Mouse (Mus musculus): ENCODE data around the gene Cacng2. TPM values are rescaled to one million over a fixed set of nuclear protein-coding genes. Genes with fewer than 3 reads are reported as not detected.

Cacng2 gene
- total and polyA plus RNA-seq, 2 experiments from 2014 or later = 16.7 to 22.6 TPM

DNA sequence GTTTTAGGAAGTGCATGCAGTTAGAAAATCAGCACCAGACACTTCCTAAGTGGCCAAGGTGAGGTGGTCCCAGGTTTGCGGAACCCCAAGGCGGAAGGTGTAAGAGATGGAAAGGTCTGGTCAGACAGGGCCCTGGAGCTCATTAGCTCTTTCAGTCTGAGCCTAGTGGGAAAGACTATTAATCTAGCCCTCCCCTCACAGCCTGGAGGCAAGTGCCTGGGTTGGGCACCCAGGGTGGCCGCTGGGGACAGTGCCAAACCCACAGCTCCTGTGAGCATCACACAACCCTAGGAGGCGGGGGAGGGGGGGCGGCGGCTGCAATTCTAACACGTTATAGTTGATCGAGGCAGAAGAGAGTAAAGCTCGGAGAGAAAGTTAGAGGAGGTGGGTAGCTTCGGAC is 3.6 kb downstream of the Cacng2 start:
- WGBS = 53% methylated on average over 10 of the region's 10 CpGs
- no peaks in the 10 kb centered on the region for H3K27me3 ChIP-seq (ENCODE audit: insufficient read depth, low read length)
- peak overlapping the region; percentile 75 for H3K4me2 ChIP-seq (ENCODE audit: low read depth, low read length, poor library complexity, severe bottlenecking)
- peaks cover 9% of the 10 kb centered on the region; the same call in 1 of the 2 replicates for H3K4me1 ChIP-seq (ENCODE audit: insufficient read depth, low read length)
- ATAC-seq (ENCODE audit: low FRiP score) = no peak
- no peak for DNase-seq (ENCODE audit: low spot score)
- H3K36me3 ChIP-seq (ENCODE audit: insufficient read depth, low read length) = no peaks in the 10 kb centered on the region
- no peak overlapping the region for H3K27ac ChIP-seq (ENCODE audit: low read depth, low read length)
- TF ChIP-seq CTCF (IDR thresholded peaks at IDR 0.05) = no peak
- H3K9ac ChIP-seq (replicated peaks; ENCODE audit: low read length, poor library complexity, severe bottlenecking) = peak overlapping the region; percentile 55
- no peaks in the 10 kb centered on the region for H3K9me3 ChIP-seq (ENCODE audit: low read length)
- peak overlapping the region; percentile 79 for H3K4me3 ChIP-seq (ENCODE audit: low read depth, low read length)

GRCm38 (mm10) chr15:78099516-78099915 is 20.3 kb downstream of the Cacng2 start:
- Histone ChIP-seq H3K4me3 (ENCODE audit: low read depth, low read length) (no peak overlapping the region), H3K9ac (replicated peaks; ENCODE audit: low read length, poor library complexity, severe bottlenecking) (no peak overlapping the region), H3K27ac (ENCODE audit: low read depth, low read length) (no peak overlapping the region), H3K27me3 (ENCODE audit: insufficient read depth, low read length) (no peaks in the 10 kb centered on the region), H3K36me3 (ENCODE audit: insufficient read depth, low read length) (no peaks in the 10 kb centered on the region), H3K4me2 (ENCODE audit: low read depth, low read length, poor library complexity, severe bottlenecking) (no peak overlapping the region), H3K9me3 (ENCODE audit: low read length) (no peaks in the 10 kb centered on the region), H3K4me1 (ENCODE audit: insufficient read depth, low read length) (no peaks in the 10 kb centered on the region)
- 56% methylated on average over 5 of the region's 5 CpGs for WGBS
- no peak for TF ChIP-seq CTCF (IDR thresholded peaks at IDR 0.05)
- ATAC-seq (ENCODE audit: low FRiP score) (no peak), DNase-seq (ENCODE audit: low spot score) (peak; percentile 50)

- H3K4me3 ChIP-seq (ENCODE audit: low read depth, low read length) = no peak overlapping the region
- H3K9me3 ChIP-seq (ENCODE audit: low read length) = no peaks in the 10 kb centered on the region
- H3K4me2 ChIP-seq (ENCODE audit: low read depth, low read length, poor library complexity, severe bottlenecking) = no peak overlapping the region
- no peak overlapping the region for H3K27ac ChIP-seq (ENCODE audit: low read depth, low read length)
- no peak for ATAC-seq (ENCODE audit: low FRiP score)
- H3K27me3 ChIP-seq (ENCODE audit: insufficient read depth, low read length) = no peaks in the 10 kb centered on the region
- H3K4me1 ChIP-seq (ENCODE audit: insufficient read depth, low read length) = no peaks in the 10 kb centered on the region
- WGBS = 82% methylated on average over 16 of the region's 16 CpGs
- no peak for TF ChIP-seq CTCF (IDR thresholded peaks at IDR 0.05)
- H3K9ac ChIP-seq (replicated peaks; ENCODE audit: low read length, poor library complexity, severe bottlenecking) = no peak overlapping the region
- no peaks in the 10 kb centered on the region for H3K36me3 ChIP-seq (ENCODE audit: insufficient read depth, low read length)
- DNase-seq (ENCODE audit: low spot score) = no peak
These were observed 23.8 kb downstream of the Cacng2 start for GRCm38 (mm10) chr15:78096004-78096403.

DNA sequence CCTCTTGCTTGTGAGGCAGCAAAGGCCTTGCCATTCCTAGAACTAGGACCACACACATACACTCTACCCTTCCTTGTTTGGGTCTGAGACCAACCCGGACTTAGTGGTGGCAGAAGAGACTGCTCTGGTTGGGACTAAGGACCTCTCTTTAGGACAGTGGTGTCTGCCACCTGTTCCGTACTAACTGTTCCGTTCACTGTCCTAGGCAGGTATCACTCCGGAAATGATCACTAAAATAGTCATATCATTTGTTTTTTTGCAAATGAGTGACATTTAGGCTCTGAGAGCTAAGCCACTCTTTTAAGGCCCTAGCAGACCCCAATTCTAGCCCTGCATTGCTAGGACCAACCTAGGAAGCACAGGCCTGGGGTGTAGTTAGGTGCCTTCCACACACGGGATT is 26.2 kb downstream of the Cacng2 start:
- H3K4me2 ChIP-seq (ENCODE audit: low read depth, low read length, poor library complexity, severe bottlenecking) = no peak overlapping the region
- TF ChIP-seq CTCF (IDR thresholded peaks at IDR 0.05) = no peak
- H3K4me1 ChIP-seq (ENCODE audit: insufficient read depth, low read length) = no peaks in the 10 kb centered on the region
- no peaks in the 10 kb centered on the region for H3K36me3 ChIP-seq (ENCODE audit: insufficient read depth, low read length)
- H3K27me3 ChIP-seq (ENCODE audit: insufficient read depth, low read length) = no peaks in the 10 kb centered on the region
- ATAC-seq (ENCODE audit: low FRiP score) (no peak), DNase-seq (ENCODE audit: low spot score) (no peak)
- no peak overlapping the region for H3K9ac ChIP-seq (replicated peaks; ENCODE audit: low read length, poor library complexity, severe bottlenecking)
- H3K9me3 ChIP-seq (ENCODE audit: low read length) = no peaks in the 10 kb centered on the region
- H3K27ac ChIP-seq (ENCODE audit: low read depth, low read length) = no peak overlapping the region
- no peak overlapping the region for H3K4me3 ChIP-seq (ENCODE audit: low read depth, low read length)
- WGBS = 82% methylated on average over 5 of the region's 5 CpGs

- no peaks in the 10 kb centered on the region for H3K9me3 ChIP-seq (ENCODE audit: low read length)
- no peak overlapping the region for H3K4me3 ChIP-seq (ENCODE audit: low read depth, low read length)
- no peak for TF ChIP-seq CTCF (IDR thresholded peaks at IDR 0.05)
- no peak overlapping the region for H3K27ac ChIP-seq (ENCODE audit: low read depth, low read length)
- 66% methylated on average over 13 of the region's 13 CpGs for WGBS
- no peak for ATAC-seq (ENCODE audit: low FRiP score)
- no peak overlapping the region for H3K9ac ChIP-seq (replicated peaks; ENCODE audit: low read length, poor library complexity, severe bottlenecking)
- DNase-seq (ENCODE audit: low spot score) = peak; percentile 78
- no peak overlapping the region for H3K4me2 ChIP-seq (ENCODE audit: low read depth, low read length, poor library complexity, severe bottlenecking)
- no peaks in the 10 kb centered on the region for H3K36me3 ChIP-seq (ENCODE audit: insufficient read depth, low read length)
- H3K4me1 ChIP-seq (ENCODE audit: insufficient read depth, low read length) = no peaks in the 10 kb centered on the region
- H3K27me3 ChIP-seq (ENCODE audit: insufficient read depth, low read length) = no peaks in the 10 kb centered on the region
These were observed 36.8 kb downstream of the Cacng2 start for GRCm38 (mm10) chr15:78082841-78083572.

- DNase-seq (ENCODE audit: low spot score) = peak; percentile 32
- TF ChIP-seq CTCF (IDR thresholded peaks at IDR 0.05) = no peak
- no peak overlapping the region for H3K27ac ChIP-seq (ENCODE audit: low read depth, low read length)
These were observed 37.7 kb downstream of the Cacng2 start for GRCm38 (mm10) chr15:78082149-78082548.

More at GRCm38 (mm10) chr15:78082149-78082548, 37.7 kb downstream of the Cacng2 start:
- Histone ChIP-seq H3K36me3 (ENCODE audit: insufficient read depth, low read length) (no peaks in the 10 kb centered on the region), H3K9ac (replicated peaks; ENCODE audit: low read length, poor library complexity, severe bottlenecking) (no peak overlapping the region), H3K4me3 (ENCODE audit: low read depth, low read length) (no peak overlapping the region), H3K4me1 (ENCODE audit: insufficient read depth, low read length) (no peaks in the 10 kb centered on the region), H3K27me3 (ENCODE audit: insufficient read depth, low read length) (no peaks in the 10 kb centered on the region), H3K9me3 (ENCODE audit: low read length) (no peaks in the 10 kb centered on the region), H3K4me2 (ENCODE audit: low read depth, low read length, poor library complexity, severe bottlenecking) (no peak overlapping the region)
- 40% methylated on average over 8 of the region's 8 CpGs for WGBS
- no peak for ATAC-seq (ENCODE audit: low FRiP score)

All from midbrain, postnatal 0 days (tissue).